Mouse (Mus musculus) kidney, adult 18-20 months (tissue): ENCODE measurements around the gene Epo.

Experiments
- DNase-seq: peaks from one replicate; pipeline ENCODE4 v3.0.0; 2021

The Epo gene

DNA sequence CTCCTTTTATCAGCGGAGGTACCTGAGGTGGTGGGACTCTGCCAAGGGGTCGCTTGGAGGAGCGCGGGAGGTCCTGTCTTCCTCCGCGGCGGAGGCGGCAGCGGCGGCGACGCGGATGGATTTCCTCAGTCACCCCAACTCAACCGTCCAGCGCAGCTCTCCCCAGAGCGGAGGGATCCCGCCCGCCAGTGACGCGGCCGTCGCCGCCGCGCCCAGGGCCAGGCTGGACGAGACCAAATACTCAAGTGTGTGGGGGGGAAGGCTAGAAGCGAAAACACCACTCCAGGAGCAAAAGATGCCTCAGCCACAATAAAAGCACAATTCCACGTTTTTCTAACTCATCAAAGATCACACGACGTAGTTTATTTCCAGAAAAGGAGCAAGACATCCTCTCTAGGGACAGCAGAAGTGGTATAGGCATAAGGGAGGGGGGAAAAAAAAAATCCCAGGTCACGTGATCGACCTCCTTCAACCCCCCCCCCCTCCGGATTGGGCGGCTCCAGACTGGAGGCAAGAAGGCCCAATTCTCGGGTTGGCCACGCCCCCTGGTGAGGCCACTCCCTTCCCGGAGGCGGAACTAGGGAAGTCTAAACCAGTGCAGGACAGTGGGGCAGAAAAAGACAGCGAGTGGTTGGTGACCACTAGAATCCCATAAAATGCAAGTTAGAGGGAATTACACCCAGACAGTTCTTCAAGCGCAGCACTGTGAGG lies at the start of gene Epo, which contains the start of gene Gnb2:
TSS of gene Epo (minus strand) at position 126 of the 711 bp plus-strand sequence.
TSS of gene Gnb2 (minus strand) at position 394 of the 711 bp plus-strand sequence.
- DNase-seq, result peak; percentile 99

GRCm38 (mm10) chr5:137582702-137583101 lies 49.7 kb upstream of the Epo start:
- DNase-seq, result no peak

DNA sequence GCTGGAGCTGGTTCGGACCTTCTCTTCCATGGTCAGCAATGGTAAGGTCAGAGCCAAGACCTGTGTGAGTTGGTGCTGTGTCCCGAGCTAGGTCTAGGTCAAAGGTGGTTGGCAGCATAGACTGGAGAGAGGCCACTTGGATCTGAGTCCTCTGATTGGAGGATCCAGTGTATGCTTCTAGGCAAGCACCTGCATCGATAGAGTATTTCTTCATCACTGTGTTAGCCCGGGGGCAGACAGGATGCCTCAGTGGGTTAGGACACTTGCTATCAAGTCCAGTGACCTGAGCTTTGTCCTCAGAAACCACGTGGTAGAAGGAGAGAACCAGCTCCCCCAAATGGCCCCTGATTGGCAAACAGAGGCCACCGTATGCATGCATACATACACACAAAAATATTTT lies 47.2 kb upstream of the Epo start:
- no peak for DNase-seq

DNA sequence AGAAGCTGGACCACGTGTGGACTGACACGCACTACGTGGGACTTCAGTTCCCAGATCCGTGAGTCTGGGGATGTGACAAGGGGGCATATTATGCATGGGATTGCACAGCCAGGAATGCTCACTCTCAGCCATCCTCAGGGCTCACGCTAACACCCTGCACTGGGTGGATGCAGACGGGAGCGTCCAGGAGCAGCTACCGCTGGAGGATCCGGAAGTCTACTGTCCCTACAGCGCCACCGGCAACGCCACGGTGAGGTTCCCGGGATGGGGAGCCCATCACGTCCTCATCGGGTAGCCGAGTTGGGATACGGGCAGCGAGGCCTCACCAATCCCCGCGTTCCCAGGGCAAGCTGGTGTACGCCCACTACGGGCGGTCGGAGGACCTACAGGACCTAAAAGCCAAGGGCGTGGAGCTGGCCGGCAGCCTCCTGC lies 41.4 kb upstream of the Epo start:
- DNase-seq, result peak; percentile 38

GRCm38 (mm10) chr5:137570691-137571586 lies 37.9 kb upstream of the Epo start:
- DNase-seq, result no peak

DNA sequence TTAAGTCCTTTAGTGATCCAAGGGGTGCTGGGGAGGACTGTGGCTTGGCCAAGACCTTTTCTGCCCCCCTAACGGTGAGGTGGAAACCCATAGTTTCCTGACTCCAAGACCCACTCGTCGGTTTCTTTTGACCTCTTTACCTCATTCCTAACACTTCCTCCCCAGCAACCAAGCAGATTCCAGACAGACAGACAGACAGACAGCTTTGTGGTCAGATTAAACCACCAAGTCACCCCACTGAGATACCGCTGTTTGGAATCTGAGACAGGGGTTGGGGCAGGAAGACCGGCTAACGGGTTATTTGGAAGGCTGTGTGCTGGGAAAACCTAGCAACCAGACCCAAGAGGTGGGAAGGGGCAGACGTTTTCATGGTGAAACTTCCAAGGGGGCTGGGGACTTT lies 37.1 kb upstream of the Epo start:
- no peak for DNase-seq

DNA sequence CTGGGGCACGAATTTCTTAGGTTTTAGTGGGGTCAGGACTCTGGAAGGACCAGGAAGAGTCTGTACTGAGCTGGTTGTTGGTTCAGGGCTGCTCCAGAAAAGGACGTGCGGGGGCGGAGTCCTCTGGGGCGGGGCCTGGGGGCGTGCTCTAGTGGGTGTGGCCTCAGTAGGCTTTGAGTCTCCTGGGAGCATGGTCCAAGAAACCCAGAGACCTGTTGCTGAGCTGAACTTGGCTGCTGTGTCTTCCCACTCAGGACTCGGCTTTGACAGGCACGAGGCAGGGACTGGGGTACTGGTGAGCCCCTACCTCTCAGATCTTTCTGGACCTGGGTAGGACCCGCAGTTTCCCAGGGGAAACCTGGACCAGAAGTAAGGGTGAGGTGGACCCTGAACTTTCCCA lies 36.6 kb upstream of the Epo start, which contains the start of gene Tfr2:
TSS of gene Tfr2 (plus strand) at position 176 of the 400 bp plus-strand sequence.
- DNase-seq, result peak; percentile 62

DNA sequence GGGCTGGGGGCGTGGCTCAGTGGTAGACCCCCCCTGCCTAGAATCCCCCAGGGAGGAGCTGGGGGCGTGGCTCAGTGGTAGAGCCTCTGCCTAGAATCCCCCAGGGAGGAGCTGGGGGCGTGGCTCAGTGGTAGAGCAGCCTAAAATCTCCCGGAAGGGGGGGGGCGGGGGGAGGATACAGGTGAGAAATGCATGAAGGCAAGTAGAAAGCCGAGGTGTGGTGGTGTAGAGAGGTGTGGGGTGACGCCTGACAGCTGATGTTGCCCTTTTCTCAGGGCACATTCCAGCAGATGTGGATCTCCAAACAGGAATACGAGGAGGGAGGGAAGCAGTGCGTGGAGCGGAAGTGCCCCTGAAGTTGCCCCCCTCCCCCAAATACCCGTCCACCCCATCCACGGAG lies 36.0 kb upstream of the Epo start:
- no peak for DNase-seq

DNA sequence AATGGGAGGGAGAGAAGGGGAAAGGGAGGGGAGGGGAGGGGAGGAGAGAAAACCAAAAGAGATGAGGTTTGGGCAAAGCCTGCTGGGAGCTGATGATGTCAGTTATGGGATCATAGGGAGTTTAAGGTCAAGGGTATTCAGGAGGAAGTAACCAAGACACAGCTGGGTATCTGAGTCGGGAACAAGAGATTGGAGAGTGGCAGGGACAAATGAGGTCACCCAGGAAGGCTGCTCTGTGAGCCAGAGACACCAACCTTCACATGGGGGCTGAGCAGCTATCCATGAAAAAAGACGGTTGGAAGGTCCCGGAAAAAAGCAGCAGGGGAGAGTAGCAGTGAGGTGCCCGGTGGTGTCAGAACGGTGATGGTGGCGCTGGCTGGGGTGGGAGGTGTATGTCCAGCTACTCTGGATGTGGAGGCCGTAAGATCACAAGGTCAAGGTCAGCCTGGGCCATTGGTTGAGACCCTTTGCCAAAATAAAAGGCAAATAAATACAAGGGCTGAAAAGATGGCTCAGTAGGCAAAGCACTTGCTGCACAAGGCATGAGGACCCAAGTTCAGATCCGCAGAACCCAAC lies 35.3 kb upstream of the Epo start:
- no peak for DNase-seq

- DNase-seq, result no peak
Measured at GRCm38 (mm10) chr5:137566416-137566815, 33.4 kb upstream of the Epo start.

DNA sequence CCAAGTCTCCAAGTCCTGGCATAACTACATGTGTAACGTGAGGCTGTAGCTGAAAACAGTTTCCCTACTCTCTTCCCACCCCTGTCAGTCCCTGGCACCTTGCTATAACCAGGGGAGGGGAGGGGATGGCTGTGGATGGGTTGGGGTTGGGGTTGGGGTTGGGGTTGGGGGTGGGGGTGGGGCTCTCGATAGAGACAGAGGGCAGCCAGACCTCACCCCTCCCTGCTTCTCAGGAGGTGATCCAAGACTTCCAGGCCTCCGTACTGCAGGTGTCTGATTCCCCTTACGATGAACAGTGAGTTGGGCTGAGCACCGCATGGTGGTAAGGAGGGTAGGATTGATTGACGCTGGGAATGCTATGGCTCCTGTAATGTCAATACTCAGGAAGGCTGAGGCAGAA lies 32.7 kb upstream of the Epo start:
- DNase-seq, result no peak

GRCm38 (mm10) chr5:137562965-137563364 lies 29.9 kb upstream of the Epo start:
- no peak for DNase-seq

- DNase-seq, result no peak
Measured at GRCm38 (mm10) chr5:137561556-137561955, 28.5 kb upstream of the Epo start.

- DNase-seq, result no peak
Measured at GRCm38 (mm10) chr5:137553898-137554297, 20.9 kb upstream of the Epo start.

GRCm38 (mm10) chr5:137553411-137553837 lies 20.4 kb upstream of the Epo start, which contains the start of gene Actl6b:
Gene Actl6b, plus strand, starts transcription at chr5:137553517.
- peak; percentile 63 for DNase-seq

DNA sequence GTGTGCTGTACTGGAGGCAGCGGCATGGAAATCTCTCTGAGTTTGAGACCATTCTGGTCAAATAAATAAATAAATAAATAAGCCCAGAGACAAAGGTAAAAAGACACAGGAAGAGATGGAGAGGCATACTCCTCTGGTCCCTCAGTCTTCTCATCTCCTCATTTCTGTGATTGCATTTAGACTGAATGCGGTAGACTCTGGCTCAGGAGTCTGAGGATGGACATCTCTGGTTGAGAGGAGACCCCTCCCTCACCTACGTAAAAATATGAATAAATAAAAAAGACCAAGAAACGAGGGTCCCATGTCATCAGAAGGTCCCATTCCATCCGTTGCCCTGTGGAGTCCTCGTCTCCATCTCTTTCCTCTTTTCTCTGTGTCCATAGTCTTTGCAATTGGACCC lies 20.0 kb upstream of the Epo start:
- no peak for DNase-seq

- DNase-seq, result no peak
Measured at GRCm38 (mm10) chr5:137551119-137551518, 18.1 kb upstream of the Epo start.

- no peak for DNase-seq
Measured at GRCm38 (mm10) chr5:137549840-137550239, 16.8 kb upstream of the Epo start.

- no peak for DNase-seq
Measured at GRCm38 (mm10) chr5:137545596-137545995, 12.6 kb upstream of the Epo start.

- no peak for DNase-seq
Measured at GRCm38 (mm10) chr5:137544926-137545325, 11.9 kb upstream of the Epo start.

DNA sequence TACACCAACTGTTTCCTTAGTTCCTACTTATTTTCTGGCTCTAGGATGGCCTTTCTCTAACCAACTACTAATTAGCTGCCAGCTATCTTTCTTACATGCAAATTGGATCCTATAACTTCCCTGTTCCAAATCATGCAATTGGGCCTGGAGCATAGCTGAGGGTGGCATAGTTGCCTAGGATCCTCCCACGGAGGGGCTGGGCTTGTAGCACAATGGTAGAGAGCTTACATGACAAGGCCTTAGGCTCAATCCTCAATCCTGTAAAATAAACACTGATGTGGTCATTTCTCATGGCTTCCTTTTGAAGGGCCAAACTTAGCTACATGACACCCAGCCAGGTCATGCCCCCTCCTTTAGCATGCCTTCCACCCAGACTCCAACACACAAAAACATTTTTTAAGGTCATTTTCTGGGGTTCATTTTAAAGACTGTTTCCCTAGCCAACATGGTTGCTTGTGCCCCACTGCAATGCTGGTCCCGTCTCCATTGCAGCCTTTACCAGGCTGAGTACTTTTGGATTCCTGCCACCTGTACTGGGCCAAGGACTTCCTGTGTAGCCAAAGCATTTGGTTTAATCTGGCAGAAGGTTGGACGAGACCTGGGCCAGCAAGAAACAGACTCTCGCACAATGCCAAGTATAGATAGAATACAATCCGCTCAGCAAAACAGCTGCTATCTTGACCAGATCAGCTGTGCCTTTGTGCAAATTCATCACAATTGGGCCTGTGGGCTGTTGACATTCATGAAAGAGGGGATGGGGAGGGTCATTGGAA lies 8.9 kb upstream of the Epo start:
- DNase-seq, result no peak

DNA sequence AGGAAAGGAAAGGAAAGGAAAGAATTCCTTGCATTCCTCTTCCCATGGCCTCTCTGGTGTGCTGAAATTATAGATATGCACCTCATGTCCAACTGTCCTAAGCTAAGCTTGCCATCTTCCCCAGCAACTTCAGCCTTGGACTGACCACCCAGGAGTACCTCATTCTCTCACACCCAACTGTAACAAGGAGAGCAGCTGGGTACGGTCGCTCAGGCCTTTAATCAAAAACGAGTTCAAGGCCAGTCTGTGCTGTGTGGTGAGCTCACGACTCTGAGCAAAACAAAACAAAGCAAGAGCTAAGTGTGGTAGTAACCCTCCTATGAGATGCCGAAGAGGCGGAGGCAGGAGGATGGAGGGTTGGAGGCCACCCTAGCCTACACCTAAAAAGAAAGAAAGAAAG lies 7.9 kb upstream of the Epo start:
- DNase-seq, result no peak
